Mouse (Mus musculus): ENCODE measurements around the gene Cmss1.

Gene Cmss1

GRCm38 (mm10) chr16:57332301-57332700 lies 274.4 kb downstream of the Cmss1 start:
- DNase-seq, result no peak

GRCm38 (mm10) chr16:57330111-57330510 lies 276.6 kb downstream of the Cmss1 start:
- DNase-seq, result no peak

- DNase-seq, result no peak
These were observed 277.6 kb downstream of the Cmss1 start for GRCm38 (mm10) chr16:57329028-57329427.

- DNase-seq, result no peak
These were observed 279.7 kb downstream of the Cmss1 start for GRCm38 (mm10) chr16:57326996-57327395.

GRCm38 (mm10) chr16:57319284-57320124 lies 287.2 kb downstream of the Cmss1 start:
- DNase-seq, result peak; percentile 6

GRCm38 (mm10) chr16:57318637-57319125 lies 288.0 kb downstream of the Cmss1 start:
- DNase-seq, result no peak

GRCm38 (mm10) chr16:57317882-57318636 lies 288.6 kb downstream of the Cmss1 start:
- no peak for DNase-seq

- DNase-seq, result no peak
These were observed 289.5 kb downstream of the Cmss1 start for GRCm38 (mm10) chr16:57317127-57317526.

- no peak for DNase-seq
These were observed 291.6 kb downstream of the Cmss1 start for GRCm38 (mm10) chr16:57315026-57315425.

- DNase-seq, result no peak
These were observed 292.4 kb downstream of the Cmss1 start for GRCm38 (mm10) chr16:57314236-57314635.

GRCm38 (mm10) chr16:57313487-57313886 lies 293.2 kb downstream of the Cmss1 start:
- DNase-seq, result no peak

GRCm38 (mm10) chr16:57312130-57312529 lies 294.5 kb downstream of the Cmss1 start:
- no peak for DNase-seq

GRCm38 (mm10) chr16:57305463-57305862 lies 301.2 kb downstream of the Cmss1 start:
- DNase-seq, result no peak

GRCm38 (mm10) chr16:57303716-57304115 lies 302.9 kb downstream of the Cmss1 start:
- no peak for DNase-seq

- DNase-seq, result no peak
These were observed 303.6 kb downstream of the Cmss1 start for GRCm38 (mm10) chr16:57302792-57303698.

- no peak for DNase-seq
These were observed 305.1 kb downstream of the Cmss1 start for GRCm38 (mm10) chr16:57301512-57302115.

- DNase-seq, result no peak
These were observed 311.3 kb downstream of the Cmss1 start for GRCm38 (mm10) chr16:57295216-57295934.

GRCm38 (mm10) chr16:57292765-57293164 lies 313.9 kb downstream of the Cmss1 start, which contains the start of gene Tmem30c:
Gene Tmem30c (minus strand): TSS chr16:57292865.
- DNase-seq, result no peak

GRCm38 (mm10) chr16:57292296-57292695 lies 314.4 kb downstream of the Cmss1 start:
- no peak for DNase-seq

GRCm38 (mm10) chr16:57291696-57292095 lies 315.0 kb downstream of the Cmss1 start:
- no peak for DNase-seq

GRCm38 (mm10) chr16:57281417-57281816 lies 325.2 kb downstream of the Cmss1 start:
- DNase-seq, result no peak

Measured in cerebellum, adult 9-10 months (tissue).